Mouse (Mus musculus) C2C12 (cell line): ENCODE results near the gene Nuak1.

Experiments used
- CTCF ChIP-seq: IDR thresholded peaks from one replicate; pipeline ENCODE4 v1.5.1; 2011; ENCODE audit not compliant: control insufficient read depth, insufficient read depth, insufficient read length
- MAX ChIP-seq: IDR thresholded peaks from one replicate; pipeline ENCODE4 v1.6.1; 2011; ENCODE audit warnings: mild to moderate bottlenecking, control low read depth
- MYOG ChIP-seq: IDR thresholded peaks from one replicate; pipeline ENCODE4 v1.6.1; 2011; ENCODE audit not compliant: control insufficient read depth, insufficient read length; ENCODE audit errors: extremely low read depth
- USF1 ChIP-seq: IDR thresholded peaks from one replicate; pipeline ENCODE4 v1.6.1; 2011; ENCODE audit warnings: low read depth, mild to moderate bottlenecking, control low read depth, moderate library complexity

GRCm38 (mm10) chr10:84386214-84386613 lies 54.2 kb downstream of the Nuak1 start:
- TF ChIP-seq CTCF (no peak), MAX (no peak), MYOG (no peak), USF1 (no peak)
